In genomic region chr5:125402991-125403390, GRCm38 (mm10) we compare ENCODE assay signal across 12 mouse cellular contexts. TPM values are rescaled to one million over a fixed set of nuclear protein-coding genes. Genes with fewer than 3 reads are reported as not detected.
DNase-seq lines count a peak whose midpoint lies in the region; ATAC-seq lines count a peak whose summit lies in the region.
"Had no signal": no experiment of that assay in that cellular context is flagged by ENCODE, and none has a peak within 500 bp of the region (broad histone marks: within the 10 kb centered on the region; RNA-seq: fewer than 3 reads in every experiment).

No protein-coding gene starts in this region.

- H3K4me2 ChIP-seq in heart, embryonic 12.5 days = no peak overlapping the region
- peak overlapping the region; percentile 13; the same call in 1 of the 2 replicates for H3K4me2 ChIP-seq in lung, embryonic 15.5 days
- H3K4me2 ChIP-seq in liver, embryonic 15.5 days = peak overlapping the region; percentile 96

- H3K36me3 ChIP-seq in heart, embryonic 12.5 days = no peaks in the 10 kb centered on the region
- no peaks in the 10 kb centered on the region for H3K36me3 ChIP-seq in lung, embryonic 15.5 days
- H3K36me3 ChIP-seq in embryonic facial prominence, embryonic 10.5 days (replicated peaks) = no peaks in the 10 kb centered on the region
- H3K36me3 ChIP-seq in liver, embryonic 15.5 days (replicated peaks) = no peaks in the 10 kb centered on the region

- no peaks in the 10 kb centered on the region for H3K27me3 ChIP-seq in heart, embryonic 12.5 days (replicated peaks)
- H3K27me3 ChIP-seq in lung, embryonic 15.5 days = no peaks in the 10 kb centered on the region
- H3K27me3 ChIP-seq in embryonic facial prominence, embryonic 10.5 days (replicated peaks; ENCODE audit: low read depth, poor library complexity, severe bottlenecking) = peaks cover 21% of the 10 kb centered on the region
- H3K27me3 ChIP-seq in liver, embryonic 15.5 days = peaks cover 37% of the 10 kb centered on the region

- no peak overlapping the region for H3K4me3 ChIP-seq in heart, embryonic 12.5 days
- H3K4me3 ChIP-seq in lung, embryonic 15.5 days = no peak overlapping the region
- H3K4me3 ChIP-seq in embryonic facial prominence, embryonic 10.5 days = peak overlapping the region; percentile 26
- H3K4me3 ChIP-seq in liver, embryonic 15.5 days (replicated peaks) = peak overlapping the region; percentile 22; the same call in 1 of the 2 replicates
- H3K4me3 ChIP-seq: myocyte had no signal

- intact Hi-C loops in heart, postnatal 36 days (cut with DNase I) = no loop called here

- H3K9ac ChIP-seq in heart, embryonic 12.5 days = no peak overlapping the region
- H3K9ac ChIP-seq in lung, embryonic 15.5 days = no peak overlapping the region
- no peak overlapping the region for H3K9ac ChIP-seq in liver, embryonic 15.5 days

- DNase-seq in heart, postnatal 36 days = no peak
- DNase-seq in lung, postnatal 4 days = no peak
- no peak for DNase-seq in embryonic facial prominence, embryonic 10.5 days (ENCODE audit: low spot score)
- DNase-seq: embryo, embryonic 11 days; thymus, postnatal 14 days had no signal

- ATAC-seq in heart, embryonic 12.5 days (ENCODE audit: insufficient number of reproducible peaks, low FRiP score) = no peak
- ATAC-seq in lung, embryonic 15.5 days (ENCODE audit: borderline replicate concordance, extremely low read depth, low FRiP score, low TSS enrichment) = no peak
- no peak for ATAC-seq in liver, embryonic 15.5 days (ENCODE audit: insufficient read depth)
- no peak for ATAC-seq in CD4-positive, CD25-positive, alpha-beta regulatory T cell, adult 4 months
- no peak for ATAC-seq in frontal cortex, adult (ENCODE audit: low TSS enrichment)

- H3K9me3 ChIP-seq in heart, embryonic 12.5 days (replicated peaks) = no peaks in the 10 kb centered on the region
- H3K9me3 ChIP-seq in lung, embryonic 15.5 days = no peaks in the 10 kb centered on the region
- no peaks in the 10 kb centered on the region for H3K9me3 ChIP-seq in embryonic facial prominence, embryonic 10.5 days
- no peaks in the 10 kb centered on the region for H3K9me3 ChIP-seq in liver, embryonic 15.5 days (replicated peaks)

- H3K27ac ChIP-seq in heart, embryonic 12.5 days (ENCODE audit: poor library complexity, severe bottlenecking) = 0 out of 2 replicates have a peak overlapping the region, but pooled peaks have one; percentile 64
- no peak overlapping the region for H3K27ac ChIP-seq in lung, embryonic 15.5 days
- no peak overlapping the region for H3K27ac ChIP-seq in embryonic facial prominence, embryonic 10.5 days (replicated peaks)
- H3K27ac ChIP-seq in liver, embryonic 15.5 days (replicated peaks) = no peak overlapping the region; the same call in 1 of the 2 replicates

- 53% methylated on average over 6 of the region's 6 CpGs for WGBS in heart, embryonic 12.5 days
- 50% methylated on average over 6 of the region's 6 CpGs for WGBS in lung, embryonic 15.5 days
- 56% methylated on average over 6 of the region's 6 CpGs for WGBS in embryonic facial prominence, embryonic 10.5 days
- WGBS in liver, embryonic 15.5 days (ENCODE audit: insufficient replicate concordance) = 43% methylated on average over 6 of the region's 6 CpGs

- peaks cover 14% of the 10 kb centered on the region for H3K4me1 ChIP-seq in heart, embryonic 12.5 days (replicated peaks)
- peaks cover 16% of the 10 kb centered on the region for H3K4me1 ChIP-seq in lung, embryonic 15.5 days
- H3K4me1 ChIP-seq in embryonic facial prominence, embryonic 10.5 days = peaks cover 26% of the 10 kb centered on the region
- peaks cover 44% of the 10 kb centered on the region for H3K4me1 ChIP-seq in liver, embryonic 15.5 days (replicated peaks)

RNA-seq across cellular contexts. Expression of gene Ubc, which starts 13.0 kb away (rescaled TPM):
- 840 and 852 TPM in 2 replicates for polyA plus RNA-seq in heart, embryonic 12.5 days (2016; fragmentation: Nextera tagmentation; extraction: Ambion mirVana)
- total RNA-seq in heart, postnatal 36 days (2021) = 1,000 to 10,000 TPM in 1 of 2 experiments, 100 to 1,000 TPM in 1; 856 to 1,567 TPM
- polyA plus RNA-seq in lung, embryonic 15.5 days (2015; fragmentation: Nextera tagmentation; extraction: Ambion mirVana) = 1,173 and 1,218 TPM in 2 replicates
- polyA plus RNA-seq in embryonic facial prominence, embryonic 10.5 days (2016; fragmentation: Nextera tagmentation; extraction: Ambion mirVana) = 957 and 988 TPM in 2 replicates
- polyA plus RNA-seq in liver, embryonic 15.5 days (2015; fragmentation: Nextera tagmentation; extraction: Ambion mirVana) = 563 and 623 TPM in 2 replicates
- 1,000 to 10,000 TPM in 1 of 2 experiments, 100 to 1,000 TPM in 1; 954 to 1,216 TPM for polyA plus RNA-seq in CD4-positive, CD25-positive, alpha-beta regulatory T cell, adult 4 months (2017; shearing (Covaris generic))

RNA-seq across cellular contexts. Expression of gene Gm10382, which starts 13.9 kb away (rescaled TPM):
- 0.28 and 0.67 TPM in 2 replicates for polyA plus RNA-seq in heart, embryonic 12.5 days (2016; fragmentation: Nextera tagmentation; extraction: Ambion mirVana)
- total RNA-seq in heart, postnatal 36 days (2021) = not detected
- polyA plus RNA-seq in lung, embryonic 15.5 days (2015; fragmentation: Nextera tagmentation; extraction: Ambion mirVana) = 0.56 and 0.73 TPM in 2 replicates
- polyA plus RNA-seq in embryonic facial prominence, embryonic 10.5 days (2016; fragmentation: Nextera tagmentation; extraction: Ambion mirVana) = 0.53 and 0.60 TPM in 2 replicates
- 0.31 and 0.35 TPM in 2 replicates for polyA plus RNA-seq in liver, embryonic 15.5 days (2015; fragmentation: Nextera tagmentation; extraction: Ambion mirVana)
- 1 to 10 TPM in 1 of 2 experiments, under 1 TPM in 1; 0.70 to 1.0 TPM for polyA plus RNA-seq in CD4-positive, CD25-positive, alpha-beta regulatory T cell, adult 4 months (2017; shearing (Covaris generic))
- total RNA-seq: gastrocnemius, postnatal 4 days had no signal

RNA-seq across cellular contexts. Expression of gene Dhx37, which starts 30.9 kb away (rescaled TPM):
- polyA plus RNA-seq in heart, embryonic 12.5 days (2016; fragmentation: Nextera tagmentation; extraction: Ambion mirVana) = 11.0 and 11.4 TPM in 2 replicates
- 10 to 100 TPM; 11.4 to 11.7 TPM for total RNA-seq in heart, postnatal 36 days (2021)
- polyA plus RNA-seq in lung, embryonic 15.5 days (2015; fragmentation: Nextera tagmentation; extraction: Ambion mirVana) = 9.9 and 11.7 TPM in 2 replicates
- 24.1 and 24.2 TPM in 2 replicates for polyA plus RNA-seq in embryonic facial prominence, embryonic 10.5 days (2016; fragmentation: Nextera tagmentation; extraction: Ambion mirVana)
- polyA plus RNA-seq in liver, embryonic 15.5 days (2015; fragmentation: Nextera tagmentation; extraction: Ambion mirVana) = 4.8 and 4.9 TPM in 2 replicates
- 1 to 10 TPM; 8.4 to 8.6 TPM for polyA plus RNA-seq in CD4-positive, CD25-positive, alpha-beta regulatory T cell, adult 4 months (2017; shearing (Covaris generic))

RNA-seq across cellular contexts. Expression of gene Bri3bp, which starts 38.4 kb away (rescaled TPM):
- polyA plus RNA-seq in heart, embryonic 12.5 days (2016; fragmentation: Nextera tagmentation; extraction: Ambion mirVana) = 41.8 and 49.3 TPM in 2 replicates
- total RNA-seq in heart, postnatal 36 days (2021) = 10 to 100 TPM; 45.4 to 54.6 TPM
- polyA plus RNA-seq in lung, embryonic 15.5 days (2015; fragmentation: Nextera tagmentation; extraction: Ambion mirVana) = 35.6 and 39.2 TPM in 2 replicates
- 50.9 and 52.2 TPM in 2 replicates for polyA plus RNA-seq in embryonic facial prominence, embryonic 10.5 days (2016; fragmentation: Nextera tagmentation; extraction: Ambion mirVana)
- 23.5 and 25.8 TPM in 2 replicates for polyA plus RNA-seq in liver, embryonic 15.5 days (2015; fragmentation: Nextera tagmentation; extraction: Ambion mirVana)
- polyA plus RNA-seq in CD4-positive, CD25-positive, alpha-beta regulatory T cell, adult 4 months (2017; shearing (Covaris generic)) = 1 to 10 TPM; 4.3 to 7.5 TPM

Comparison
In these comparisons a context has a peak if more than half of its experiments do, and no peak if none do; other contexts are left out.
1. H3K4me3 ChIP-seq: peak in embryonic facial prominence, embryonic 10.5 days (single experiment) and liver, embryonic 15.5 days (single experiment); none in heart, embryonic 12.5 days (single experiment) and lung, embryonic 15.5 days (single experiment).